Mouse (Mus musculus) heart, postnatal 0 days (tissue): ENCODE data around the gene Sdad1.
A peak's percentile ranks its signal among the peaks of the same experiment; 100 is the strongest.

Experiments
- CTCF ChIP-seq: IDR thresholded peaks from 2 replicates; pipeline ENCODE4 v1.5.1; 2016; ENCODE audit warnings: antibody characterized with exemption, control low read depth, low read depth
- EP300 ChIP-seq: IDR thresholded peaks from 2 replicates; pipeline ENCODE4 v1.6.1; 2016; ENCODE audit warnings: antibody characterized with exemption, low read depth

- peak; percentile 66 for TF ChIP-seq CTCF
- peak; percentile 71; the same call in 1 of the 2 replicates for TF ChIP-seq EP300
Measured at GRCm38 (mm10) chr5:92309681-92310511, at the start of gene Sdad1.
